Mouse (Mus musculus) small intestine, adult 2 months (tissue): ENCODE measurements at regions not wholly inside any gene's neighbourhood (a gene's known extent, or its start where the extent isn't known, plus 50 kb on each side); places are given as distances from the start of the nearest gene placed in this dataset.

Experiments used
- H3K27ac ChIP-seq: fragments of 200-500 bp; 2 replicates; pipeline ENCODE4 v1.5.1; 2012; ENCODE audit warnings: low read depth, low read length, control low read depth, inconsistent platforms; ENCODE audit not compliant: insufficient read depth
- H3K27me3 ChIP-seq: fragments of 200-500 bp; 2 replicates; pipeline ENCODE4 v1.6.1; 2012; ENCODE audit warnings: mild to moderate bottlenecking, moderate library complexity, low read length, inconsistent platforms; ENCODE audit not compliant: control insufficient read depth, insufficient read depth
- H3K36me3 ChIP-seq: fragments of 200-500 bp; 2 replicates; pipeline ENCODE4 v1.6.1; 2012; ENCODE audit warnings: mild to moderate bottlenecking, low read length, control low read depth, inconsistent platforms; ENCODE audit not compliant: control insufficient read depth, insufficient read depth
- H3K4me1 ChIP-seq: fragments of 200-500 bp; 2 replicates; pipeline ENCODE4 v1.6.1; 2012; ENCODE audit warnings: low read length, inconsistent platforms, mixed read lengths; ENCODE audit not compliant: control insufficient read depth, insufficient read depth, insufficient read length
- H3K4me3 ChIP-seq: fragments of 200-500 bp; 2 replicates; pipeline ENCODE4 v1.5.1; 2012; ENCODE audit warnings: low read depth, mild to moderate bottlenecking, control low read depth, inconsistent platforms, low read length, moderate library complexity
- CTCF ChIP-seq: fragments of 200-500 bp; IDR thresholded peaks from 2 replicates; pipeline ENCODE4 v1.5.1; 2012; ENCODE audit warnings: low read depth, mild to moderate bottlenecking, control low read depth, inconsistent platforms, low read length, moderate library complexity, mixed read lengths; ENCODE audit not compliant: insufficient replicate concordance, insufficient read length; ENCODE audit errors: extremely low read depth
- POLR2A ChIP-seq: fragments of 200-500 bp; IDR thresholded peaks from 2 replicates; pipeline ENCODE4 v1.6.1; 2012; ENCODE audit warnings: low read depth, mild to moderate bottlenecking, control low read depth, inconsistent platforms, low read length, moderate library complexity
- WGBS: fragments of 180-500 bp; shearing (Covaris S2); methylation state at CpG from one replicate; pipeline ENCODE4 v1.1.7; 2018; 5-methylcytosine and 5-hydroxymethylcytosine counted together

- no peaks in the 10 kb centered on the region for H3K4me1 ChIP-seq
- H3K27me3 ChIP-seq, result no peaks in the 10 kb centered on the region
- no peaks in the 10 kb centered on the region for H3K36me3 ChIP-seq
- no peak overlapping the region for H3K4me3 ChIP-seq
- no peak overlapping the region for H3K27ac ChIP-seq
- TF ChIP-seq POLR2A, result no peak
- WGBS, result 56% methylated on average over 2 of the region's 2 CpGs
Measured at GRCm38 (mm10) chr4:54116310-54116709, 290.5 kb downstream of the Tmem38b start.

DNA sequence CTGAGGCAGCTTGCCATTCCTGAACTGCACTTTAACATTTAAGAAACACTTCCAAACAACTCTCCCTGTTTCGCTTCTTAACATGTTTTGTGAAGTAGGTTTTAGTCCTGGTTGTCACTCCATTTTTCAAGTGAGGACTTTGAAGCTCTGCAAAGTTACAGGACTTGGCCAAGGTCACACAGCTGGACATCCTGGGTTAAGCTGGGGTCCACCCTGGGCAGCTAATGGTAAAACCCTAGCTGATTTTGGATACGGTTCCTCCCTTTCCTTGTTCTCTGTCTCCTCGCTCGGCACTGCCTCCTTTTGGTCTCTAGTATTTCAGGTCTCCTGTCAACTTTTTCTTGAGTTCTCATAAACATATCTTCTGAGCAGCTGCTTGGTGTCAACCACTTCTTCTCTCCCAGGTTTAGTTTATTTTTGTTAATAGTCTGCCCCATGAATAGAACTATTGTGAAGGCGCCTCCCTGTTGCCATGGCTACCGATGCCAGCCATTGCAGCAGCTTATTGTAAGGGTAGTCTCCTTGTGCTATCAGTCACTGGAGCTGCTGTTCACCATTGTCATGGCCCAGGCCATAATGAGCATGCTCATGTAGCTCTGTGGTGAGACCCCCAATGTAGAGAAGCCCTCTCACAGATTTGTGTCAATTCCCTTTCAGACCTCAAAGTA lies 292.5 kb downstream of the Tmem38b start:
- TF ChIP-seq CTCF (no peak), POLR2A (no peak)
- no peaks in the 10 kb centered on the region for H3K27me3 ChIP-seq
- WGBS, result 90% methylated on average over 6 of the region's 6 CpGs
- no peaks in the 10 kb centered on the region for H3K4me1 ChIP-seq
- H3K36me3 ChIP-seq, result no peaks in the 10 kb centered on the region
- H3K4me3 ChIP-seq, result no peak overlapping the region
- no peak overlapping the region for H3K27ac ChIP-seq

DNA sequence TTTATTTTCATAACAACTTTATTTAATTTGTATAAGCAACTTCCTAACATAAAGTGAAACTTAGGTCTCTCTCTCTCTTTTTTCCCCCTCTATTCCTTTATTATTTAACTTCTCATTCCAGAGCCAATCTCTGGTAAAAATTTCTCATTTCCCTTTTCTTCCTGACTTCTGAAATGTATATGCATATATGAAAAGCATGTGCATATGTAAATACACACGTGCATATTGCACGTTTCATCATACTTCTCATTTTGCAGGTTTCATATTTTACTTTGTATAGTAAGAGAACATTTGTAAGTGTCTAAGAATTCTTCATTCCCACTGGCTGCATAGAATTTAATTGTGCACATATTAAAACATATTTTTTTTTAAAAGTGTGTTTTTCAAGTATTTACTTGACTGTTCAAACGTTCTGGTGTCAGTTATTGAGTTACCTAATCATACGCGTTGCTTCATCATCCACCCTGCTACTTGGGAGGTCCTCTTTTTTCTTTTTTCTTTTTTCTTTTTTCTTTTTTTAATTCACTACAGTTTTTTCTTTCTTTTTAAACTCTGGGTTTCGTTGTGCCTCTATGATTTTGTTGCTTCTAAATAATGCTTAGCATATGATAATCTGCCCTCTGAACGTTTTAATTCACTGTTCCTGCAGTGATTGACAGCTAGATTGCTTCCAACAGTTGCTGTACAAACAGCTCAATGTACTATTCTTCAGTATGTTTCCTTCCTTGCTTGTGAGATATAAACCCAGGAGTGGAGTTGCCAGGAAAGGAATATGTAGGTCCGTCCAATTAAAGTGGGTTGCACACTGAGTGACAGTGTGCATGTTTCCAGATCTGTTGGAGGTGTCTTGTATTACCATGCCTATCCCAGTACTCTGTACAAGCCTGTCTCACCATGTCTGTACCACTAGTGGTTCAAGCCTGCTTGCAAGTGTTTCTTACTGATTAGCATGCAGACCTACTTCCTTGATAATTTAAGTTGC lies 303.2 kb downstream of the Tmem38b start:
- H3K4me1 ChIP-seq, result no peaks in the 10 kb centered on the region
- H3K4me3 ChIP-seq, result no peak overlapping the region
- H3K27ac ChIP-seq, result no peak overlapping the region
- no peaks in the 10 kb centered on the region for H3K36me3 ChIP-seq
- no peaks in the 10 kb centered on the region for H3K27me3 ChIP-seq
- TF ChIP-seq POLR2A, result no peak
- WGBS, result 58% methylated on average over 8 of the region's 8 CpGs

DNA sequence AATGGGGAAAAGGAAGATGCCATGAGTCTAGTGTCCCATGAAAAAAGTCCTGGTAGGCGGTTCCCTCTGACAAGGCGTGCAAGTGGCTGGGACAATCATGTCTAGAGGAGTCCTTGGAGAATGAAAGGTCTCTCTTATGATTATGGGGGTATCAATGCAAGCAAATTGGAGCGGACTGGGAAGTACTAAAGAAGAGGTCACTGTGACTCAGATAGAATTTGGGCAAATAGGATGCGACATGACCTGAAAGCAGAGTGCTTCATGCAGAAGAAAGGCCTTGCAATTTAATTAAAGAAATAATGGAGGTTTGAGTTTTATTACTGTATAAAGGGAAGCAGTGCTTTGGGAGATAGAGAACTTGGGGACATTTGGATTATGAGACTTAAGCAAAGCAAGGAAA lies 330.3 kb downstream of the Tmem38b start:
- Histone ChIP-seq H3K27me3 (no peaks in the 10 kb centered on the region), H3K27ac (no peak overlapping the region), H3K4me1 (no peaks in the 10 kb centered on the region), H3K4me3 (no peak overlapping the region), H3K36me3 (no peaks in the 10 kb centered on the region)
- WGBS, result 91% methylated on average over 4 of the region's 4 CpGs
- TF ChIP-seq CTCF (no peak), POLR2A (no peak)

GRCm38 (mm10) chr4:54161337-54161993 lies 335.6 kb downstream of the Tmem38b start:
- H3K27me3 ChIP-seq, result no peaks in the 10 kb centered on the region
- no peaks in the 10 kb centered on the region for H3K4me1 ChIP-seq
- no peak overlapping the region for H3K27ac ChIP-seq
- TF ChIP-seq POLR2A (no peak), CTCF (no peak)
- H3K4me3 ChIP-seq, result no peak overlapping the region
- H3K36me3 ChIP-seq, result no peaks in the 10 kb centered on the region
- 83% methylated on average over 9 of the region's 9 CpGs for WGBS

DNA sequence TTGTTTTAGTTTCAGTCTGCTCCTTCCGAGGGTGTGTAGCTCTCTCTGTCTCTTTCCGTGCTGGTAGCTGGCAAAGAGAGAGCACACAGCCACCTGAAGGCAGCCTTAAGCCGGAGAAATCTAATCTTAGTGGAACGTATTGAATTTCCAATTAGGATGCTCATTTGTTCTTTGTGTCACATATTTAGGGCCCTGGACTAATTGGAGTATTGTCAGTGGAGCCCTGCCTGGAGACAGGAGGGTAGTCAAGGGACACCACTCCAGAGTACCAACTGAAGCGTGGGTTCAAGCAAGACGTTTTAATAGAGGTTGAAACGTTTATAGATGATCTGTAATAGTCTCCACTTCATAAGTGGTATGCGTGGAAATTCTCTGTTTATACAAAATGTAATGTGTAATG lies 336.5 kb downstream of the Tmem38b start:
- H3K36me3 ChIP-seq, result no peaks in the 10 kb centered on the region
- H3K4me1 ChIP-seq, result no peaks in the 10 kb centered on the region
- H3K27ac ChIP-seq, result no peak overlapping the region
- 65% methylated on average over 8 of the region's 8 CpGs for WGBS
- no peaks in the 10 kb centered on the region for H3K27me3 ChIP-seq
- TF ChIP-seq CTCF, result no peak
- no peak for TF ChIP-seq POLR2A
- H3K4me3 ChIP-seq, result no peak overlapping the region

DNA sequence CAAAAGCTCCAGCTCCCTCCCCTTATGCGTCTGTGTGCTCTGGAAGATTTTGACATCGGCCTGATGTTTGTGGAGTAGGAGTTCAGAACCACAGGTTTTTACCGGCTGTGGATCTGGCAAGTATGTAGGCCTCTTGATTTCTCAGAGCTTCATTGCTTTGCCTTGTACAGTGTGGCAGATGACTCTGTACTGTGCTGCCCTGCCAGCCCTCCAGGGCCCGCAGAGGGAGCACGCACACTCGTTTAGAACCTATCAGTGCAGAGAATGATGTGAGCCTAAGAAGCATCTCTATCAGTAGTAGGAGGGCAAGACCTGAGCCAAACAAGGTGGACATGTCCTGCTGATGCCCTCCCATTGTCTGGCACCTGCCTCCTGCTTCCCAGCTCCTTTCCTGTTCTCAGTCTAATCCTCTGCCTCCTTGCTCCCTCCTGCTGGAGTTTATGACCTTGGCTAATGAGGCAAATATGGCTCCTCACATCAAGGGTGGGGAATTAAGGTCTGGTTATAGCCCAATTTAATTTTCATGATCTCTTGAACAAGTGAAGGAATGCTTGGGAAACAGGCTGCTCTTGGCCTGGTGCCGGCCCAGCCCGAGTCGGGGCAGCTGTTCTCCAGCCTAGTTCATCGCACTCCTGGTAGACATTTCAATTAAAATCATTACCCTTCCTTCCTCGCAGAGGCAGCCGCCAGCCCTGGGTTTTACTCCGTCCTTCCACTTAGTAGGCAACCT lies 344.5 kb downstream of the Tmem38b start:
- Histone ChIP-seq H3K27me3 (no peaks in the 10 kb centered on the region), H3K4me3 (no peak overlapping the region), H3K4me1 (no peaks in the 10 kb centered on the region), H3K36me3 (no peaks in the 10 kb centered on the region), H3K27ac (no peak overlapping the region)
- WGBS, result 88% methylated on average over 13 of the region's 13 CpGs
- no peak for TF ChIP-seq POLR2A
- no peak for TF ChIP-seq CTCF
